Mouse (Mus musculus): ENCODE measurements around the gene Epn3. TPM values are rescaled to one million over a fixed set of nuclear protein-coding genes. Genes with fewer than 3 reads are reported as not detected.

Gene Epn3
- polyA plus RNA-seq, 1 experiment from 2014 or later: 1.5 TPM

DNA sequence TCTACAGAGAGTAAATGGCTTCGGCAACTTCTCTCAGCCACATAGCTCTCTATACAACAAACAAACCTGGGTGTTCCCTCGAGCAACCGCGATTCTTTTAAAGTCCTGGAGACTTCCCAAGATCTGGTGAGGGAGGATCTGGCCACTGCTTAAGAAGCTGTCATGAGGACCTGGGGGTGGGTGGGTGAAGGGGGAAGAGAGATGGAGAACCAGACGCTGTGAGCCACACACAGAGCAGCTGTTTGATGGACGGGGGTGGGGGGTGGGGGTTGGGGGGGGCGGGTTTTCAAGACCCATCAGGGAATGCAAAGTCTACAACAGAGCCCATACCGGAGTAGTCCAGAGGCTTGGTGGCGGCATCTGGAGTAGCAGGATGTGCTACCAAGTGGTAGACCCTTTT is 13.7 kb upstream of the Epn3 start:
- Histone ChIP-seq H3K9ac (replicated peaks; ENCODE audit: low read length) (no peak overlapping the region), H3K4me2 (ENCODE audit: low read depth, low read length) (no peak overlapping the region), H3K4me3 (ENCODE audit: low read depth, low read length) (no peak overlapping the region), H3K27ac (replicated peaks; ENCODE audit: low read depth, low read length) (no peak overlapping the region), H3K4me1 (ENCODE audit: control insufficient read depth, insufficient read depth, low read length) (no peaks in the 10 kb centered on the region), H3K36me3 (replicated peaks; ENCODE audit: control insufficient read depth, insufficient read depth, low read depth, low read length) (no peaks in the 10 kb centered on the region), H3K27me3 (ENCODE audit: control insufficient read depth, insufficient read depth, low read length) (no peaks in the 10 kb centered on the region), H3K9me3 (replicated peaks; ENCODE audit: control insufficient read depth, low read length) (no peaks in the 10 kb centered on the region)
- 64% methylated on average over 9 of the region's 9 CpGs for WGBS
- DNase-seq (ENCODE audit: low spot score): no peak
- ATAC-seq (replicated peaks; ENCODE audit: insufficient number of reproducible peaks, low FRiP score, low TSS enrichment, low read depth): no peak

DNA sequence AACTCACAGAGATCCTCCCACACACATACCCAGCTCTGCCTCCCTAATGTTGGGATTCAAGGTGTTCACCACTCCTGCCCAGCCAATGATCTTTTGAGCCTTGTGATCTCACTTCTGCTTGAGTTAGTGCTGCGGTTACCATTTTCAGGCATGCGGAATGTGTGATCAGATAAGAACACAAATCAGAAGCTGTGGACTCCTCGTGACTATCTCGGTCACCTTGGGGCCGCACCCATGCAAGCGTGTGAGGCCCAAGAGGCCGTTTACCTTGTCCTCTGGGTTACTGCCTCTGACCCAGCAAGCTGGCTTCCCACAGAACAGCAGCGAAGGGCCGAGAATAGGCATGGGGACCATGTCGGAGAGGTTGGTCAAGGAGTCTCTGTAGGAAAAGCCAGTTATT is 9.2 kb upstream of the Epn3 start:
- no peak overlapping the region for H3K27ac ChIP-seq (replicated peaks; ENCODE audit: low read depth, low read length)
- H3K27me3 ChIP-seq (ENCODE audit: control insufficient read depth, insufficient read depth, low read length): no peaks in the 10 kb centered on the region
- no peak overlapping the region for H3K4me3 ChIP-seq (ENCODE audit: low read depth, low read length)
- H3K4me2 ChIP-seq (ENCODE audit: low read depth, low read length): no peak overlapping the region
- DNase-seq (ENCODE audit: low spot score) (no peak), ATAC-seq (replicated peaks; ENCODE audit: insufficient number of reproducible peaks, low FRiP score, low TSS enrichment, low read depth) (no peak)
- WGBS: 90% methylated on average over 10 of the region's 10 CpGs
- no peak overlapping the region for H3K9ac ChIP-seq (replicated peaks; ENCODE audit: low read length)
- no peaks in the 10 kb centered on the region for H3K9me3 ChIP-seq (replicated peaks; ENCODE audit: control insufficient read depth, low read length)
- no peaks in the 10 kb centered on the region for H3K4me1 ChIP-seq (ENCODE audit: control insufficient read depth, insufficient read depth, low read length)
- no peaks in the 10 kb centered on the region for H3K36me3 ChIP-seq (replicated peaks; ENCODE audit: control insufficient read depth, insufficient read depth, low read depth, low read length)

DNA sequence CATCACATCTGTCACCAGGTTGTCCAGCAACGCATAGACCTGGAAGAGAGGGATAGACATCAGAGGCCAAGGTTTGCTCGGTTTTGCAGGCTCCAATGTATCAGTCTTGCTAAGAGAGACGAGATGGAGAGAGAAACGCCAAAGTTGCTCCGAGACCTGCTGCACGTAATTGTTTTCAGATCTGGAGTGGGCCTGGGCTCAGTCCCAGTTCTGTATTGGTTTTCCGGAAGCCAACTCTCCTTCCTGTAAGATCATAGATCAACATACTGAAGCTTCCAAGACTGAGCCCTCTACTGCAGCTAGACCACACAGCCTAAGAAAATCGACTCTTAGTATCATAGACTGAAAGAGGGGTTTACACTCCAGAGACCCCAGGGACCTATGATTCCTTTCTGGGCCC is 1.7 kb upstream of the Epn3 start:
- ATAC-seq (replicated peaks; ENCODE audit: insufficient number of reproducible peaks, low FRiP score, low TSS enrichment, low read depth): no peak
- no peak for DNase-seq (ENCODE audit: low spot score)
- Histone ChIP-seq H3K4me3 (ENCODE audit: low read depth, low read length) (no peak overlapping the region), H3K4me1 (ENCODE audit: control insufficient read depth, insufficient read depth, low read length) (peaks cover 12% of the 10 kb centered on the region), H3K4me2 (ENCODE audit: low read depth, low read length) (no peak overlapping the region), H3K27ac (replicated peaks; ENCODE audit: low read depth, low read length) (no peak overlapping the region), H3K9ac (replicated peaks; ENCODE audit: low read length) (no peak overlapping the region), H3K9me3 (replicated peaks; ENCODE audit: control insufficient read depth, low read length) (no peaks in the 10 kb centered on the region), H3K36me3 (replicated peaks; ENCODE audit: control insufficient read depth, insufficient read depth, low read depth, low read length) (no peaks in the 10 kb centered on the region), H3K27me3 (ENCODE audit: control insufficient read depth, insufficient read depth, low read length) (no peaks in the 10 kb centered on the region; the same call in 1 of the 2 replicates)
- WGBS: 76% methylated on average over 8 of the region's 8 CpGs

DNA sequence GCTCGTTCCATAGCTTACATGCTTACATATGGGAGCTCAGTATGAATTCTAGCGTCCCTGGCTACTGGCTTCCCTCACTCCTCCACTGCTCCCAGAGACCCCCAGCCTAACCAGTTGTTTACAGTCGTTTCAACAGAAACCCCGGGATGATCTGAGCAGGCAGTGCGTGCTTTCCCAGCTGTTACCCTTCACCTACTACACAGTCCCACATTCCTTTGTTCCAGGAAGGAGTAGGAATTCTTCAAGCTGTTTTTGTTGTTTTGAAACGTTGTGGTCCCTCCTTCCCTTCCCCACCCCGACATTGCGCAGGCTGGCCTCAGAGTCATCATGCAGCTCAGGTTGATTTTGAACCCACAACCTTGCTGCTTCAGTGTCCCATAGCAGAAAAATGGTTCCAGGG is 588 bp upstream of the Epn3 start:
- H3K9me3 ChIP-seq (replicated peaks; ENCODE audit: control insufficient read depth, low read length): no peaks in the 10 kb centered on the region
- no peak overlapping the region for H3K27ac ChIP-seq (replicated peaks; ENCODE audit: low read depth, low read length)
- no peaks in the 10 kb centered on the region for H3K36me3 ChIP-seq (replicated peaks; ENCODE audit: control insufficient read depth, insufficient read depth, low read depth, low read length)
- 18% methylated on average over 8 of the region's 8 CpGs for WGBS
- ATAC-seq (replicated peaks; ENCODE audit: insufficient number of reproducible peaks, low FRiP score, low TSS enrichment, low read depth) (no peak), DNase-seq (ENCODE audit: low spot score) (no peak)
- H3K4me2 ChIP-seq (ENCODE audit: low read depth, low read length): peak overlapping the region; percentile 73
- H3K9ac ChIP-seq (replicated peaks; ENCODE audit: low read length): no peak overlapping the region
- no peaks in the 10 kb centered on the region; the same call in 1 of the 2 replicates for H3K27me3 ChIP-seq (ENCODE audit: control insufficient read depth, insufficient read depth, low read length)
- peaks cover 12% of the 10 kb centered on the region for H3K4me1 ChIP-seq (ENCODE audit: control insufficient read depth, insufficient read depth, low read length)
- no peak overlapping the region for H3K4me3 ChIP-seq (ENCODE audit: low read depth, low read length)

DNA sequence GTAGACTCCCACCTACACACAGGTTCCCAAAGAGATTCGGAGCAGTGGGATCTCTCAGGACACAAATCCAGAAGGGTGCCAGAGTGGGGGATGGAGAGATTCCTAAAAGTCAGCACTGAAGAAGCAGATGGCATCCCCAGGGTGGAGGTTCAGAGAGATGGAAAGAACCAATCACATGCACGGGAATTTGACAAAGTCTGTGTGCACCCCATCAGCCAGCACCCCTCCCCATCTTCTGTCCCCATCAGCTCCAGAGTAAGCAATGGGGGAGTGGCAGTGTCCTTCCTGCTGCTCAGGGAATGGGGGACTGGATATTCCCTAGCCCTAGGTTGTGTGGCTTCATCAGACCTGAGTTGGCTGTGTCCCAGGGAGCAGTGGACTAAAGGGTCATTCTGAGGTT is 739 bp downstream of the Epn3 start:
- Histone ChIP-seq H3K36me3 (replicated peaks; ENCODE audit: control insufficient read depth, insufficient read depth, low read depth, low read length) (no peaks in the 10 kb centered on the region), H3K9me3 (replicated peaks; ENCODE audit: control insufficient read depth, low read length) (no peaks in the 10 kb centered on the region), H3K4me3 (ENCODE audit: low read depth, low read length) (peak overlapping the region; percentile 36), H3K27ac (replicated peaks; ENCODE audit: low read depth, low read length) (no peak overlapping the region), H3K4me2 (ENCODE audit: low read depth, low read length) (peak overlapping the region; percentile 73), H3K4me1 (ENCODE audit: control insufficient read depth, insufficient read depth, low read length) (peaks cover 12% of the 10 kb centered on the region), H3K27me3 (ENCODE audit: control insufficient read depth, insufficient read depth, low read length) (no peaks in the 10 kb centered on the region; the same call in 1 of the 2 replicates), H3K9ac (replicated peaks; ENCODE audit: low read length) (peak overlapping the region; percentile 59)
- DNase-seq (ENCODE audit: low spot score) (no peak), ATAC-seq (replicated peaks; ENCODE audit: insufficient number of reproducible peaks, low FRiP score, low TSS enrichment, low read depth) (no peak)
- 8% methylated on average over 2 of the region's 2 CpGs for WGBS

DNA sequence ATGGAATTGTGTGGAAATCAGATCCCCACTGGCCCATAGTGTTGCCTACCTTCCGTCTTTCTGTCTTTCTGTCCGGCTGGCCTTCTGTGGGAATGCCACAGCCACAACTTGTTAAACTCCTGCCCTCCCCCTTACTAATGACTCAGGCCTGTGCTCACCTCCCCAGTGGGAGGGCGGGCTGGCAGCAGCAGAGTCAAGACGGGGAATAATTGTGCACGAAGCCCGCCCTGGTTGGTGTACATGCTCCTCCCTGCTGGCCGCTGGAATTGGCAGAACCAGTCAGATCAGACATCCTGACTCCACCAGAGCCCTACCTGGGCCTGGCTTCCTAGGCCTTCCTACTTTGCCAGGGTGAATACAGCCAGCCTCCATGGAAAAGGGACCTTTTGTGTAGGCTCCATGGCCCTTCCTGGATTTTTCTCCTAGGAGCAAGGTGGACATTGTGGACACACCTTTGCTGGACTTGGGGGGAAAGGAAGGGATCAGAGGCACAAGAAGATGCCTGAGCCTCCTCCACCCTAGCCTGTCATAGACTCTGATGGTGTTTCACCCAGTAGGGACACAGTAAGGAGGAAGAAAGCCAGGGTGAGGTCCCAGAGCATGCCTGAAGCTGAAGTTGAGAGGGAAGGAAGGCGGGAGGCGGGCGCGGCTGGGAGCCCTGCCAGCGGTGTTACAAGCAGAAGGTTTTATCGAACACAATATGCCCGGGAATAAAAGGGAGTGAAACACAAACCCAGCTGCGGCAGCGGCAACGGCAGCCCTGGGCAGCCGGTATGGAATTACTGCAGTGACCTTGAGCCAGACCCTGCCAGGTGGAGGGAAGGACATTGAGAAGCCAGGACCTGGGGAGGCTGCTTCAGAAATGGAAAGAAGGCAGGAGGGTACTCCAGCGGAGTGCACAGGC is 1.4 kb downstream of the Epn3 start:
- H3K9ac ChIP-seq (replicated peaks; ENCODE audit: low read length): 0 out of 2 replicates have a peak overlapping the region, but pooled peaks have one; percentile 28
- peak overlapping the region; percentile 36 for H3K4me3 ChIP-seq (ENCODE audit: low read depth, low read length)
- H3K27me3 ChIP-seq (ENCODE audit: control insufficient read depth, insufficient read depth, low read length): no peaks in the 10 kb centered on the region; the same call in 1 of the 2 replicates
- peaks cover 12% of the 10 kb centered on the region for H3K4me1 ChIP-seq (ENCODE audit: control insufficient read depth, insufficient read depth, low read length)
- H3K27ac ChIP-seq (replicated peaks; ENCODE audit: low read depth, low read length): no peak overlapping the region
- ATAC-seq (replicated peaks; ENCODE audit: insufficient number of reproducible peaks, low FRiP score, low TSS enrichment, low read depth): no peak
- peak overlapping the region; percentile 73 for H3K4me2 ChIP-seq (ENCODE audit: low read depth, low read length)
- H3K9me3 ChIP-seq (replicated peaks; ENCODE audit: control insufficient read depth, low read length): no peaks in the 10 kb centered on the region
- peak; percentile 22 for DNase-seq (ENCODE audit: low spot score)
- H3K36me3 ChIP-seq (replicated peaks; ENCODE audit: control insufficient read depth, insufficient read depth, low read depth, low read length): no peaks in the 10 kb centered on the region
- 15% methylated on average over 19 of the region's 19 CpGs for WGBS

DNA sequence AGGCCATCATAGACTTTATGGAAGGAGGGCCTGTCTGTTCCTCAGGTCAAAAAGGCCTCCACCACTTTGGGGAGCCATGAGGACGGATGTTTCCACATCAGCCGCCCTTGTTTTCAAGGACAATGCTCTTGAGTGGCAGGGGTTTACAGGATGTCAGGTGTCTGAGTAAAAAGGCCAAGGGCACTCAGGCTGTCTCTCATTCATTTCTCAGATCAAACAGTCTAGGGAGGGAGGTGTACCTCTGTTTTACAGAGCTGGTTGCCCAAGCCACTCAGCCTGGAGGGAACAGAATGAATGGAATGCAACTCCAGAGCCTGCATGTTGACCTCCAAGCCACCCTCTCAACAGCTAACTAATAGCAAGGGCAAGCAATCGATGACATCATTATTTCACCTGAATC is 4.4 kb downstream of the Epn3 start:
- Histone ChIP-seq H3K9ac (replicated peaks; ENCODE audit: low read length) (no peak overlapping the region), H3K36me3 (replicated peaks; ENCODE audit: control insufficient read depth, insufficient read depth, low read depth, low read length) (no peaks in the 10 kb centered on the region), H3K27me3 (ENCODE audit: control insufficient read depth, insufficient read depth, low read length) (peaks cover 8% of the 10 kb centered on the region), H3K4me2 (ENCODE audit: low read depth, low read length) (no peak overlapping the region), H3K4me1 (ENCODE audit: control insufficient read depth, insufficient read depth, low read length) (peaks cover 18% of the 10 kb centered on the region), H3K27ac (replicated peaks; ENCODE audit: low read depth, low read length) (no peak overlapping the region), H3K9me3 (replicated peaks; ENCODE audit: control insufficient read depth, low read length) (no peaks in the 10 kb centered on the region), H3K4me3 (ENCODE audit: low read depth, low read length) (no peak overlapping the region)
- 71% methylated on average over 3 of the region's 3 CpGs for WGBS
- DNase-seq (ENCODE audit: low spot score) (no peak), ATAC-seq (replicated peaks; ENCODE audit: insufficient number of reproducible peaks, low FRiP score, low TSS enrichment, low read depth) (no peak)

DNA sequence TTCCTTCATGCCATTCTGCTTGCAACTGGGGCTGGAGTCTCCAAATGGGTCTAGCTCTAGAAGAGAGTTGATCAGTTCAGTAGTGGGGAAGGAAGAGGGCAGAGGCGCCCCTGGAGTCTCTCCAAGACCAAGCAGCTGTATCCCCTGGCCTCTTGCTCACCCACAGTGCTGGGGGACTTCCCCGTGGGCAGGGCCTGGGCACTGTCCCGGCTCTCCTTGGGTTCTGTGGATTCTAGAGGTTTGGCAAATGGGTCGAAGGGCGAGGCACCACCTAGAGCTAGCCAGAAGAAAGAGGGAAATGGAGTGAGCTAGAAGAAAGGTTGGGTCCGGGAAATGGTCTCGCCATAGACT is 8.1 kb downstream of the Epn3 start:
- Histone ChIP-seq H3K36me3 (replicated peaks; ENCODE audit: control insufficient read depth, insufficient read depth, low read depth, low read length) (no peaks in the 10 kb centered on the region), H3K27me3 (ENCODE audit: control insufficient read depth, insufficient read depth, low read length) (peaks cover 8% of the 10 kb centered on the region), H3K9ac (replicated peaks; ENCODE audit: low read length) (no peak overlapping the region), H3K4me1 (ENCODE audit: control insufficient read depth, insufficient read depth, low read length) (peaks cover 6% of the 10 kb centered on the region), H3K9me3 (replicated peaks; ENCODE audit: control insufficient read depth, low read length) (no peaks in the 10 kb centered on the region), H3K4me2 (ENCODE audit: low read depth, low read length) (no peak overlapping the region), H3K27ac (replicated peaks; ENCODE audit: low read depth, low read length) (no peak overlapping the region), H3K4me3 (ENCODE audit: low read depth, low read length) (no peak overlapping the region; the same call in 1 of the 2 replicates)
- DNase-seq (ENCODE audit: low spot score) (no peak), ATAC-seq (replicated peaks; ENCODE audit: insufficient number of reproducible peaks, low FRiP score, low TSS enrichment, low read depth) (no peak)
- WGBS: 68% methylated on average over 7 of the region's 7 CpGs

Measured in embryonic facial prominence, embryonic 11.5 days (tissue).